Mouse (Mus musculus) E14TG2a.4 (cell line): Measurements from ENCODE around the gene Fignl1.

Experiments used
- H3K27me3 ChIP-seq: 2 replicates; pipeline ENCODE4 v1.6.1; 2014; ENCODE audit warnings: low read length, control low read depth; ENCODE audit not compliant: insufficient read depth
- H3K36me3 ChIP-seq: 2 replicates; pipeline ENCODE4 v1.6.1; 2014; ENCODE audit warnings: low read length, control low read depth; ENCODE audit not compliant: insufficient read depth
- H3K4me1 ChIP-seq: replicated peaks from 2 replicates; pipeline ENCODE4 v1.6.1; 2014; ENCODE audit warnings: low read depth, low read length, control low read depth
- H3K4me3 ChIP-seq: replicated peaks from 2 replicates; pipeline ENCODE4 v1.5.1; 2014; ENCODE audit warnings: mild to moderate bottlenecking, low read length
- H3K9me3 ChIP-seq: 2 replicates; pipeline ENCODE4 v1.6.1; 2014; ENCODE audit warnings: low read length, control low read depth
- CTCF ChIP-seq: conservative IDR thresholded peaks from 2 replicates; pipeline ENCODE4 v1.5.1; 2014; ENCODE audit warnings: low read length
- NANOG ChIP-seq: IDR thresholded peaks from 2 replicates; pipeline ENCODE4 v1.6.1; 2014; ENCODE audit warnings: borderline replicate concordance, low read length, mixed read lengths
- POU5F1 ChIP-seq: IDR thresholded peaks from 2 replicates; pipeline ENCODE4 v1.6.1; 2014; ENCODE audit warnings: low read length, borderline replicate concordance

The Fignl1 gene

GRCm38 (mm10) chr11:11849513-11850311, 41.0 kb upstream of the Fignl1 start:
- peaks cover 15% of the 10 kb centered on the region for H3K4me1 ChIP-seq
- no peak overlapping the region for H3K4me3 ChIP-seq
- no peak for TF ChIP-seq NANOG
- TF ChIP-seq CTCF: no peak
- TF ChIP-seq POU5F1: no peak
- no peaks in the 10 kb centered on the region for H3K36me3 ChIP-seq
- no peaks in the 10 kb centered on the region for H3K9me3 ChIP-seq
- no peaks in the 10 kb centered on the region for H3K27me3 ChIP-seq

GRCm38 (mm10) chr11:11848467-11848866, 39.7 kb upstream of the Fignl1 start:
- peaks cover 10% of the 10 kb centered on the region for H3K4me1 ChIP-seq
- no peak overlapping the region for H3K4me3 ChIP-seq
- TF ChIP-seq NANOG: no peak
- TF ChIP-seq CTCF: no peak
- no peak for TF ChIP-seq POU5F1
- H3K27me3 ChIP-seq: no peaks in the 10 kb centered on the region
- H3K36me3 ChIP-seq: no peaks in the 10 kb centered on the region
- no peaks in the 10 kb centered on the region for H3K9me3 ChIP-seq

GRCm38 (mm10) chr11:11845044-11845443, 36.3 kb upstream of the Fignl1 start:
- H3K27me3 ChIP-seq: no peaks in the 10 kb centered on the region
- H3K4me1 ChIP-seq: peaks cover 8% of the 10 kb centered on the region
- no peaks in the 10 kb centered on the region for H3K9me3 ChIP-seq
- no peak overlapping the region for H3K4me3 ChIP-seq
- H3K36me3 ChIP-seq: no peaks in the 10 kb centered on the region
- TF ChIP-seq NANOG (no peak), CTCF (no peak), POU5F1 (no peak)

GRCm38 (mm10) chr11:11844367-11844971, 35.7 kb upstream of the Fignl1 start:
- H3K36me3 ChIP-seq: no peaks in the 10 kb centered on the region
- H3K4me3 ChIP-seq: no peak overlapping the region
- no peak for TF ChIP-seq POU5F1
- TF ChIP-seq NANOG: no peak
- no peak for TF ChIP-seq CTCF
- H3K27me3 ChIP-seq: no peaks in the 10 kb centered on the region
- H3K9me3 ChIP-seq: no peaks in the 10 kb centered on the region
- peaks cover 8% of the 10 kb centered on the region for H3K4me1 ChIP-seq

- Histone ChIP-seq H3K4me3 (no peak overlapping the region), H3K27me3 (peaks cover 4% of the 10 kb centered on the region), H3K36me3 (no peaks in the 10 kb centered on the region), H3K9me3 (no peaks in the 10 kb centered on the region), H3K4me1 (peaks cover 16% of the 10 kb centered on the region)
- TF ChIP-seq CTCF (no peak), NANOG (no peak), POU5F1 (no peak)
These were observed 32.8 kb upstream of the Fignl1 start for GRCm38 (mm10) chr11:11841590-11841989.

- TF ChIP-seq POU5F1 (no peak), CTCF (no peak), NANOG (no peak)
- Histone ChIP-seq H3K9me3 (no peaks in the 10 kb centered on the region), H3K4me3 (no peak overlapping the region), H3K4me1 (peaks cover 24% of the 10 kb centered on the region), H3K36me3 (no peaks in the 10 kb centered on the region), H3K27me3 (peaks cover 10% of the 10 kb centered on the region)
These were observed 32.0 kb upstream of the Fignl1 start for GRCm38 (mm10) chr11:11840746-11841145.

- TF ChIP-seq POU5F1 (no peak), NANOG (no peak), CTCF (no peak)
- Histone ChIP-seq H3K4me1 (peaks cover 28% of the 10 kb centered on the region), H3K9me3 (no peaks in the 10 kb centered on the region), H3K36me3 (no peaks in the 10 kb centered on the region), H3K27me3 (peaks cover 10% of the 10 kb centered on the region), H3K4me3 (no peak overlapping the region)
These were observed 31.1 kb upstream of the Fignl1 start for GRCm38 (mm10) chr11:11839874-11840273.

GRCm38 (mm10) chr11:11837384-11837783, 28.6 kb upstream of the Fignl1 start:
- Histone ChIP-seq H3K27me3 (peaks cover 10% of the 10 kb centered on the region), H3K9me3 (no peaks in the 10 kb centered on the region), H3K36me3 (no peaks in the 10 kb centered on the region), H3K4me3 (no peak overlapping the region), H3K4me1 (peaks cover 39% of the 10 kb centered on the region)
- no peak for TF ChIP-seq CTCF
- no peak for TF ChIP-seq NANOG
- TF ChIP-seq POU5F1: no peak
